Mouse (Mus musculus) kidney, postnatal 0 days (tissue): ENCODE results near the gene Fitm1. TPM values are rescaled to one million over a fixed set of nuclear protein-coding genes. Genes with fewer than 3 reads are reported as not detected.

Source experiments
- ATAC-seq: fragments of 200-750 bp; cut with Nextera tagmentation; replicated peaks from 2 replicates; pipeline ENCODE4 v1.8.0; 2017; ENCODE audit warnings: low read depth, moderate number of reproducible peaks, moderate TSS enrichment, moderate library complexity; ENCODE audit not compliant: low FRiP score
- DNase-seq: peaks from one replicate; pipeline ENCODE4 v3.0.0-alpha.2; 2016; ENCODE audit warnings: low spot score
- H3K27ac ChIP-seq: fragments of 300-500 bp; sonication (generic); 2 replicates; pipeline ENCODE4 v1.5.1; 2014; ENCODE audit warnings: mild to moderate bottlenecking
- H3K27me3 ChIP-seq: fragments of 300-500 bp; sonication (generic); 2 replicates; pipeline ENCODE4 v1.6.1; 2014; ENCODE audit warnings: low read length, mixed read lengths; ENCODE audit not compliant: insufficient read depth
- H3K36me3 ChIP-seq: fragments of 300-500 bp; sonication (generic); 2 replicates; pipeline ENCODE4 v1.6.1; 2014; ENCODE audit warnings: low read length, mixed read lengths; ENCODE audit not compliant: insufficient read depth
- H3K4me1 ChIP-seq: fragments of 300-500 bp; sonication (generic); replicated peaks from 2 replicates; pipeline ENCODE4 v1.6.1; 2014; ENCODE audit warnings: antibody characterized with exemption, low read length, mixed read lengths; ENCODE audit not compliant: insufficient read depth
- H3K4me2 ChIP-seq: fragments of 300-500 bp; sonication (generic); 2 replicates; pipeline ENCODE4 v1.6.1; 2014; ENCODE audit warnings: mild to moderate bottlenecking, low read length, moderate library complexity, mixed read lengths
- H3K4me3 ChIP-seq: fragments of 300-500 bp; sonication (generic); replicated peaks from 2 replicates; pipeline ENCODE4 v1.5.1; 2014; ENCODE audit warnings: low read depth, low read length
- H3K9ac ChIP-seq: fragments of 300-500 bp; sonication (generic); 2 replicates; pipeline ENCODE4 v1.6.1; 2014; ENCODE audit warnings: low read depth, low read length
- H3K9me3 ChIP-seq: fragments of 300-500 bp; sonication (generic); replicated peaks from 2 replicates; pipeline ENCODE4 v1.6.1; 2016; ENCODE audit warnings: low read length, inconsistent platforms, mixed read lengths
- CTCF ChIP-seq: IDR thresholded peaks from 2 replicates; pipeline ENCODE4 v1.5.1; 2016; ENCODE audit warnings: antibody characterized with exemption, low read depth, mild to moderate bottlenecking, moderate library complexity
- WGBS: fragments of 180-500 bp; shearing (Covaris S2); extraction: QIAGEN DNeasy Blood & Tissue Kit; methylation state at CpG from one replicate; pipeline ENCODE4 v1.1.7; 2014; 5-methylcytosine and 5-hydroxymethylcytosine counted together
- polyA plus RNA-seq: library from polyadenylated mRNA; unstranded; fragments of >200 nt; fragmentation: Nextera tagmentation; extraction: Ambion mirVana; gene quantifications from 2 replicates; pipeline ENCODE4 v1.2.1, GENCODE M21; 2015

The Fitm1 gene
- polyA plus RNA-seq, 1 experiment from 2014 or later: 13.3 TPM

DNA sequence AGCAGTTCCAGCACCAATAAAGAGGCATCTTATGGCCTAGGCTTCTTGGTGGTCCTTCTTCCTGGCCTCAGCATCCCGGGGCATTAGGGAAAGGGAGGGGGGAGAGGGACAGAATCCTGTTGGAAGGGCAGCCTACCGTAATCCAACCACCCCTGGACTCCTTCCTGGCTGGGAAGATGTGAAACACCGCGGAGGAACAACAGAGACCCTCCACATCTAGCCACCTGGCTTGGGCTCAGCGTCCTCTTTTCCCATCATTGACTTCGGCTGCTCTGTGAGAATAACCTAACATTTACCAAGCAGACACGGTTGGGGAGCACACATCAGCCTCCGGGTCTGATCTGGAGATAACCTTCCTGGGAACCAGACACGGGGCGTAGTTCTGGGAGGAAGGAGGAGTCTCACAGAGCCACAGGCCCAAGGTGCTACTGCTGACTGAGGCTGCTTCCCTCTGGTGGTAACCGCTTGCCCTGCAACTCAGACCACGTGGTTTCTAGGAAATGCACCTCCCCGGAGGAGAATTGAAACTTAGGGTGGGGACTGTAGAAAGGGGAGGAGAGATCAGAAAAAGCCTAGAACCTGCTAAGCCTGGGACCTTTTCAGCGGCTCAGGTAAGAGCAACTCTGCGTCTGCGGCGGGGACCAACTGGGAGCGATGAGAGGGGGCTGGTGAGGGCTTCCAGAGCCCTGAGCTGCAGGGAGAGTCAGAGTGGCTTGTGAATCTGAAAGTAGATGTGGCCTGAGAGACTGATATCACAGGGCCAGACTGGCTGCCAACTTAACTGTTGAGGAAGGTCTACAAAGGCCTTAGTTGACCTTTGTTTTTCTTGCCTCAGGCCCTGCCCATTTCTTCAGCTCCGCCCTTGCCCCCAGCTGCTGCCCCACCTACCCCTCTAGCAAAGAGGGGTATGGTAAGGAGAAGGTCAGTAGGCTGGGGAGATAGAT lies 28.5 kb downstream of the Fitm1 start:
- H3K4me1 ChIP-seq: peaks cover 13% of the 10 kb centered on the region
- H3K36me3 ChIP-seq: peaks cover 53% of the 10 kb centered on the region
- peak overlapping the region; percentile 47 for H3K4me3 ChIP-seq
- peak; percentile 98 for DNase-seq
- H3K27me3 ChIP-seq: no peaks in the 10 kb centered on the region
- peak; percentile 92 for ATAC-seq
- no peaks in the 10 kb centered on the region for H3K9me3 ChIP-seq
- peak; percentile 99 for TF ChIP-seq CTCF
- WGBS: 9% methylated on average over 19 of the region's 19 CpGs
- peak overlapping the region; percentile 87 for H3K27ac ChIP-seq
- H3K4me2 ChIP-seq: peak overlapping the region; percentile 71
- peak overlapping the region; percentile 60 for H3K9ac ChIP-seq

- Histone ChIP-seq H3K27ac (peak overlapping the region; percentile 87), H3K4me1 (peaks cover 13% of the 10 kb centered on the region), H3K9ac (peak overlapping the region; percentile 60; the same call in 1 of the 2 replicates), H3K4me3 (peak overlapping the region; percentile 47), H3K36me3 (peaks cover 54% of the 10 kb centered on the region), H3K9me3 (no peaks in the 10 kb centered on the region), H3K4me2 (peak overlapping the region; percentile 71), H3K27me3 (no peaks in the 10 kb centered on the region)
- TF ChIP-seq CTCF: no peak
- no peak for DNase-seq
- WGBS: 84% methylated on average over 11 of the region's 11 CpGs
- no peak for ATAC-seq
Measured at GRCm38 (mm10) chr14:55604823-55605222, 29.4 kb downstream of the Fitm1 start.

GRCm38 (mm10) chr14:55605743-55606459 lies 30.5 kb downstream of the Fitm1 start:
- Histone ChIP-seq H3K9ac (no peak overlapping the region), H3K4me1 (peaks cover 13% of the 10 kb centered on the region), H3K27me3 (no peaks in the 10 kb centered on the region), H3K4me3 (no peak overlapping the region), H3K36me3 (peaks cover 52% of the 10 kb centered on the region), H3K27ac (no peak overlapping the region), H3K9me3 (no peaks in the 10 kb centered on the region), H3K4me2 (no peak overlapping the region)
- WGBS: 93% methylated on average over 16 of the region's 16 CpGs
- no peak for ATAC-seq
- TF ChIP-seq CTCF: no peak
- no peak for DNase-seq

DNA sequence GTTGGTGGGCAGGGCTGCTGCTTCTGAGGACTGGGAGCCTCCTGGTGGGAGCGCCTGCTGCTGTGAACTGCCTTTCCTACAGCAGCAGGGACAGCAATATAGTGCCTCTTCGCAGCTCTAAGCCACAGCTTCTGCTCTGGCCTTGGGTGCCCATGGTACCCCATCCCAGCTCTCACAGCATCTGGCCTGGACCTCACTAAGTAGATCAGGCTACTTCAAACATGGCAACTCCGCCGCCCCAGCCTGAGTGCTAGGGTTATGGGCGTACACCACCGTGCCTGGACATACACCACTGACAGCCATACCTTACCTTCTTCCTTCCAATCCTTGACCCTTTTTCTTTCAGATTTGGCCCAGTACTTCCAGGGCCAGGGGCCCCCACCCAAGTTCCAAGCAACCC lies 32.9 kb downstream of the Fitm1 start:
- no peak for TF ChIP-seq CTCF
- Histone ChIP-seq H3K36me3 (peaks cover 36% of the 10 kb centered on the region), H3K27ac (no peak overlapping the region), H3K9ac (no peak overlapping the region), H3K27me3 (no peaks in the 10 kb centered on the region), H3K4me3 (no peak overlapping the region), H3K9me3 (no peaks in the 10 kb centered on the region), H3K4me1 (peaks cover 8% of the 10 kb centered on the region), H3K4me2 (no peak overlapping the region)
- DNase-seq (no peak), ATAC-seq (no peak)
- WGBS: 93% methylated on average over 6 of the region's 6 CpGs

GRCm38 (mm10) chr14:55613346-55613745 lies 37.9 kb downstream of the Fitm1 start:
- ATAC-seq: no peak
- peak; percentile 3 for DNase-seq
- TF ChIP-seq CTCF: no peak
- WGBS: 54% methylated on average over 6 of the region's 6 CpGs
- H3K9me3 ChIP-seq: no peaks in the 10 kb centered on the region
- H3K36me3 ChIP-seq: peaks cover 21% of the 10 kb centered on the region
- no peak overlapping the region for H3K4me3 ChIP-seq
- no peak overlapping the region for H3K4me2 ChIP-seq
- no peak overlapping the region for H3K9ac ChIP-seq
- H3K4me1 ChIP-seq: no peaks in the 10 kb centered on the region
- no peak overlapping the region for H3K27ac ChIP-seq
- H3K27me3 ChIP-seq: no peaks in the 10 kb centered on the region

- H3K9me3 ChIP-seq: no peaks in the 10 kb centered on the region
- no peak overlapping the region for H3K9ac ChIP-seq
- no peak for ATAC-seq
- TF ChIP-seq CTCF: no peak
- no peak overlapping the region for H3K4me2 ChIP-seq
- H3K4me1 ChIP-seq: no peaks in the 10 kb centered on the region
- H3K36me3 ChIP-seq: peaks cover 9% of the 10 kb centered on the region; the same call in 1 of the 2 replicates
- no peaks in the 10 kb centered on the region for H3K27me3 ChIP-seq
- no peak overlapping the region for H3K4me3 ChIP-seq
- no peak for DNase-seq
- H3K27ac ChIP-seq: no peak overlapping the region
- WGBS: 87% methylated on average over 7 of the region's 7 CpGs
Measured at GRCm38 (mm10) chr14:55614565-55615178, 39.3 kb downstream of the Fitm1 start.
